Mouse (Mus musculus) hindbrain, embryonic 16.5 days (tissue): Measurements from ENCODE around the gene Abhd12. TPM values are rescaled to one million over a fixed set of nuclear protein-coding genes. Genes with fewer than 3 reads are reported as not detected.

Experiments
- ATAC-seq: fragments of 200-750 bp; cut with Nextera tagmentation; 2 replicates; pipeline ENCODE4 v1.8.0; 2017; ENCODE audit warnings: moderate TSS enrichment, moderate library complexity
- H3K27ac ChIP-seq: fragments of 300-500 bp; sonication (generic); 2 replicates; pipeline ENCODE4 v1.5.1; 2014; ENCODE audit warnings: low read depth, mild to moderate bottlenecking, control low read depth, low read length, moderate library complexity
- H3K27me3 ChIP-seq: fragments of 300-500 bp; sonication (generic); replicated peaks from 2 replicates; pipeline ENCODE4 v1.6.1; 2014; ENCODE audit warnings: low read length; ENCODE audit not compliant: control insufficient read depth, insufficient read depth
- H3K36me3 ChIP-seq: fragments of 300-500 bp; sonication (generic); 2 replicates; pipeline ENCODE4 v1.6.1; 2014; ENCODE audit warnings: mild to moderate bottlenecking, low read length, moderate library complexity, mixed read lengths; ENCODE audit not compliant: control insufficient read depth, insufficient read depth
- H3K4me1 ChIP-seq: fragments of 300-500 bp; sonication (generic); 2 replicates; pipeline ENCODE4 v1.6.1; 2014; ENCODE audit warnings: low read depth, low read length; ENCODE audit not compliant: control insufficient read depth, insufficient read depth
- H3K4me2 ChIP-seq: fragments of 300-500 bp; sonication (generic); 2 replicates; pipeline ENCODE4 v1.6.1; 2014; ENCODE audit warnings: mild to moderate bottlenecking, low read length, control low read depth, moderate library complexity
- H3K4me3 ChIP-seq: fragments of 300-500 bp; sonication (generic); 2 replicates; pipeline ENCODE4 v1.5.1; 2014; ENCODE audit warnings: mild to moderate bottlenecking, low read length, control low read depth, moderate library complexity
- H3K9ac ChIP-seq: fragments of 300-500 bp; sonication (generic); 2 replicates; pipeline ENCODE4 v1.6.1; 2014; ENCODE audit warnings: low read depth, mild to moderate bottlenecking, control low read depth, low read length, moderate library complexity
- H3K9me3 ChIP-seq: fragments of 300-500 bp; sonication (generic); 2 replicates; pipeline ENCODE4 v1.6.1; 2014; ENCODE audit warnings: mild to moderate bottlenecking, low read length, moderate library complexity; ENCODE audit not compliant: control insufficient read depth
- WGBS: fragments of 180-500 bp; shearing (Covaris S2); extraction: QIAGEN DNeasy Blood & Tissue Kit; methylation state at CpG from one replicate; pipeline ENCODE4 v1.1.7; 2014; 5-methylcytosine and 5-hydroxymethylcytosine counted together
- polyA plus RNA-seq: library from polyadenylated mRNA; unstranded; fragments of >200 nt; fragmentation: Nextera tagmentation; extraction: Ambion mirVana; gene quantifications from 2 replicates; pipeline ENCODE4 v1.2.1, GENCODE M21; 2015

Gene Abhd12
- polyA plus RNA-seq, 1 experiment from 2014 or later = 157 TPM

GRCm38 (mm10) chr2:150844798-150845197, 59.7 kb downstream of the Abhd12 start:
- WGBS = 58% methylated on average over 1 of the region's 1 CpGs
- no peak overlapping the region for H3K4me2 ChIP-seq
- H3K36me3 ChIP-seq = no peaks in the 10 kb centered on the region; the same call in 1 of the 2 replicates
- H3K27ac ChIP-seq = peak overlapping the region; percentile 36; the same call in 1 of the 2 replicates
- H3K27me3 ChIP-seq = no peaks in the 10 kb centered on the region
- H3K4me3 ChIP-seq = no peak overlapping the region
- no peak for ATAC-seq
- H3K9ac ChIP-seq = no peak overlapping the region
- H3K9me3 ChIP-seq = no peaks in the 10 kb centered on the region
- no peaks in the 10 kb centered on the region; the same call in 1 of the 2 replicates for H3K4me1 ChIP-seq

- Histone ChIP-seq H3K9ac (no peak overlapping the region), H3K4me3 (no peak overlapping the region), H3K36me3 (peaks cover 2% of the 10 kb centered on the region), H3K4me2 (no peak overlapping the region), H3K27me3 (no peaks in the 10 kb centered on the region), H3K9me3 (no peaks in the 10 kb centered on the region), H3K4me1 (no peaks in the 10 kb centered on the region), H3K27ac (no peak overlapping the region)
- 80% methylated on average over 7 of the region's 7 CpGs for WGBS
- ATAC-seq = no peak
Observed at GRCm38 (mm10) chr2:150842049-150842461, 62.5 kb downstream of the Abhd12 start.

- ATAC-seq = no peak
- H3K4me3 ChIP-seq = no peak overlapping the region
- no peak overlapping the region for H3K27ac ChIP-seq
- H3K9ac ChIP-seq = no peak overlapping the region
- no peaks in the 10 kb centered on the region for H3K4me1 ChIP-seq
- 64% methylated on average over 11 of the region's 11 CpGs for WGBS
- no peaks in the 10 kb centered on the region for H3K27me3 ChIP-seq
- no peak overlapping the region for H3K4me2 ChIP-seq
- no peaks in the 10 kb centered on the region for H3K9me3 ChIP-seq
- H3K36me3 ChIP-seq = peaks cover 6% of the 10 kb centered on the region
Observed at GRCm38 (mm10) chr2:150841109-150841508, 63.4 kb downstream of the Abhd12 start.

GRCm38 (mm10) chr2:150839686-150840471, 64.7 kb downstream of the Abhd12 start:
- no peak overlapping the region for H3K27ac ChIP-seq
- H3K9me3 ChIP-seq = no peaks in the 10 kb centered on the region
- no peaks in the 10 kb centered on the region for H3K4me1 ChIP-seq
- peaks cover 8% of the 10 kb centered on the region for H3K36me3 ChIP-seq
- no peaks in the 10 kb centered on the region for H3K27me3 ChIP-seq
- WGBS = 86% methylated on average over 12 of the region's 12 CpGs
- no peak overlapping the region for H3K4me2 ChIP-seq
- no peak overlapping the region for H3K9ac ChIP-seq
- no peak overlapping the region for H3K4me3 ChIP-seq
- ATAC-seq = no peak

GRCm38 (mm10) chr2:150837781-150838180, 66.8 kb downstream of the Abhd12 start:
- Histone ChIP-seq H3K4me2 (no peak overlapping the region), H3K36me3 (peaks cover 9% of the 10 kb centered on the region), H3K4me1 (no peaks in the 10 kb centered on the region), H3K4me3 (no peak overlapping the region), H3K27ac (no peak overlapping the region), H3K27me3 (no peaks in the 10 kb centered on the region), H3K9ac (no peak overlapping the region), H3K9me3 (no peaks in the 10 kb centered on the region)
- ATAC-seq = no peak
- WGBS = 91% methylated on average over 3 of the region's 3 CpGs

- WGBS = 78% methylated on average over 15 of the region's 15 CpGs
- Histone ChIP-seq H3K36me3 (peaks cover 11% of the 10 kb centered on the region), H3K27me3 (no peaks in the 10 kb centered on the region), H3K27ac (no peak overlapping the region), H3K4me3 (no peak overlapping the region), H3K4me2 (no peak overlapping the region), H3K4me1 (no peaks in the 10 kb centered on the region), H3K9me3 (no peaks in the 10 kb centered on the region), H3K9ac (no peak overlapping the region)
- no peak for ATAC-seq
Observed at GRCm38 (mm10) chr2:150836906-150837305, 67.6 kb downstream of the Abhd12 start.

- Histone ChIP-seq H3K27me3 (no peaks in the 10 kb centered on the region), H3K9me3 (no peaks in the 10 kb centered on the region), H3K9ac (no peak overlapping the region), H3K36me3 (peaks cover 20% of the 10 kb centered on the region), H3K27ac (no peak overlapping the region), H3K4me1 (no peaks in the 10 kb centered on the region), H3K4me2 (no peak overlapping the region), H3K4me3 (no peak overlapping the region)
- 98% methylated on average over 4 of the region's 4 CpGs for WGBS
- ATAC-seq = no peak
Observed at GRCm38 (mm10) chr2:150835975-150836374, 68.6 kb downstream of the Abhd12 start.

GRCm38 (mm10) chr2:150834616-150835015, 69.9 kb downstream of the Abhd12 start:
- peak; percentile 57 for ATAC-seq
- H3K36me3 ChIP-seq = peaks cover 28% of the 10 kb centered on the region
- no peak overlapping the region for H3K4me2 ChIP-seq
- no peaks in the 10 kb centered on the region for H3K9me3 ChIP-seq
- H3K27me3 ChIP-seq = no peaks in the 10 kb centered on the region
- no peak overlapping the region for H3K27ac ChIP-seq
- H3K9ac ChIP-seq = no peak overlapping the region
- no peak overlapping the region for H3K4me3 ChIP-seq
- 80% methylated on average over 7 of the region's 7 CpGs for WGBS
- no peaks in the 10 kb centered on the region for H3K4me1 ChIP-seq

GRCm38 (mm10) chr2:150832029-150832428, 72.5 kb downstream of the Abhd12 start:
- Histone ChIP-seq H3K4me1 (no peaks in the 10 kb centered on the region), H3K27ac (no peak overlapping the region), H3K27me3 (no peaks in the 10 kb centered on the region), H3K4me3 (no peak overlapping the region), H3K9ac (no peak overlapping the region), H3K4me2 (no peak overlapping the region), H3K36me3 (peaks cover 38% of the 10 kb centered on the region), H3K9me3 (no peaks in the 10 kb centered on the region)
- 89% methylated on average over 7 of the region's 7 CpGs for WGBS
- ATAC-seq = no peak
